ENCODE assay signal across 8 mouse cellular contexts in genomic region chr11:75650958-75651425, GRCm38 (mm10). TPM values are rescaled to one million over a fixed set of nuclear protein-coding genes. Genes with fewer than 3 reads are reported as not detected.
DNase-seq lines count a peak whose midpoint lies in the region; ATAC-seq and TF ChIP-seq lines count a peak whose summit lies in the region.

No protein-coding gene starts in this region.

- 45% methylated on average over 13 of the region's 13 CpGs for WGBS in neural tube, embryonic 11.5 days
- 46% methylated on average over 13 of the region's 13 CpGs for WGBS in forebrain, postnatal 0 days
- WGBS in liver, postnatal 0 days (ENCODE audit: insufficient replicate concordance): 19% methylated on average over 13 of the region's 13 CpGs
- 45% methylated on average over 13 of the region's 13 CpGs for WGBS in stomach, embryonic 15.5 days

- H3K4me2 ChIP-seq in neural tube, embryonic 11.5 days (ENCODE audit: low read depth): peak overlapping the region; percentile 86
- H3K4me2 ChIP-seq in forebrain, postnatal 0 days (ENCODE audit: low read depth): peak overlapping the region; percentile 85
- H3K4me2 ChIP-seq in liver, postnatal 0 days (ENCODE audit: low read depth, low read length): peak overlapping the region; percentile 99
- peak overlapping the region; percentile 90 for H3K4me2 ChIP-seq in stomach, embryonic 15.5 days

- peak overlapping the region; percentile 58 for H3K4me3 ChIP-seq in neural tube, embryonic 11.5 days (ENCODE audit: low read depth, low read length)
- peak overlapping the region; percentile 55 for H3K4me3 ChIP-seq in forebrain, postnatal 0 days (ENCODE audit: low read depth, low read length)
- H3K4me3 ChIP-seq in liver, postnatal 0 days (ENCODE audit: low read depth, low read length): peak overlapping the region; percentile 72
- peak overlapping the region; percentile 75 for H3K4me3 ChIP-seq in stomach, embryonic 15.5 days (replicated peaks)

- 0 out of 2 replicates have a peak overlapping the region, but pooled peaks have one; percentile 44 for H3K27ac ChIP-seq in neural tube, embryonic 11.5 days (ENCODE audit: low read depth, low read length)
- H3K27ac ChIP-seq in forebrain, postnatal 0 days (ENCODE audit: low read depth, low read length): peak overlapping the region; percentile 72; the same call in 1 of the 2 replicates
- H3K27ac ChIP-seq in liver, postnatal 0 days (ENCODE audit: low read depth): peak overlapping the region; percentile 96
- peak overlapping the region; percentile 95 for H3K27ac ChIP-seq in stomach, embryonic 15.5 days

- ATAC-seq in neural tube, embryonic 11.5 days (ENCODE audit: insufficient read depth, low FRiP score, low TSS enrichment): no peak
- ATAC-seq in forebrain, postnatal 0 days: no peak; the same call in 1 of the 2 replicates
- no peak for ATAC-seq in liver, postnatal 0 days
- no peak for ATAC-seq in stomach, embryonic 15.5 days (ENCODE audit: insufficient read depth, low FRiP score, low read depth)

- no peaks in the 10 kb centered on the region for H3K9me3 ChIP-seq in neural tube, embryonic 11.5 days (ENCODE audit: control insufficient read depth, low read length)
- H3K9me3 ChIP-seq in forebrain, postnatal 0 days (ENCODE audit: low read length): no peaks in the 10 kb centered on the region
- H3K9me3 ChIP-seq in liver, postnatal 0 days (ENCODE audit: low read length): no peaks in the 10 kb centered on the region
- no peaks in the 10 kb centered on the region for H3K9me3 ChIP-seq in stomach, embryonic 15.5 days

- no peak for TF ChIP-seq EP300 in liver, postnatal 0 days (IDR thresholded peaks at IDR 0.05; ENCODE audit: low read depth)

- intact Hi-C loops in gastrocnemius, postnatal 36 days (cut with DNase I): no loop called here

- TF ChIP-seq CTCF in forebrain, postnatal 0 days (IDR thresholded peaks at IDR 0.05; ENCODE audit: low read depth): no peak
- TF ChIP-seq CTCF in liver, postnatal 0 days (IDR thresholded peaks at IDR 0.05; ENCODE audit: low read depth): no peak

- DNase-seq in neural tube, embryonic 11.5 days (ENCODE audit: low spot score): no peak
- DNase-seq in neural tube, embryonic 10.5 days (ENCODE audit: extremely low spot score, low spot score): no peak
- DNase-seq in forebrain, postnatal 0 days: no peak
- DNase-seq in liver, postnatal 0 days: no peak
- no peak for DNase-seq in right cerebral cortex, adult 18-20 months
- no peak for DNase-seq in gastrocnemius, postnatal 36 days
- no peak for DNase-seq in kidney, adult 8-10 months

- no peaks in the 10 kb centered on the region for H3K36me3 ChIP-seq in neural tube, embryonic 11.5 days (ENCODE audit: control insufficient read depth, insufficient read depth, low read length)
- no peaks in the 10 kb centered on the region for H3K36me3 ChIP-seq in forebrain, postnatal 0 days (ENCODE audit: insufficient read depth)
- peaks cover 7% of the 10 kb centered on the region; the same call in 1 of the 2 replicates for H3K36me3 ChIP-seq in liver, postnatal 0 days (replicated peaks; ENCODE audit: insufficient read depth, low read length)
- H3K36me3 ChIP-seq in stomach, embryonic 15.5 days: no peaks in the 10 kb centered on the region

- peaks cover 16% of the 10 kb centered on the region; the same call in 1 of the 2 replicates for H3K4me1 ChIP-seq in neural tube, embryonic 11.5 days (ENCODE audit: control insufficient read depth, insufficient read depth, low read length)
- peaks cover 23% of the 10 kb centered on the region for H3K4me1 ChIP-seq in forebrain, postnatal 0 days (ENCODE audit: insufficient read depth)
- H3K4me1 ChIP-seq in liver, postnatal 0 days (ENCODE audit: insufficient read depth): peaks cover 56% of the 10 kb centered on the region
- H3K4me1 ChIP-seq in stomach, embryonic 15.5 days: peaks cover 39% of the 10 kb centered on the region

- H3K27me3 ChIP-seq in neural tube, embryonic 11.5 days (ENCODE audit: control insufficient read depth, insufficient read depth, low read length): peaks cover 18% of the 10 kb centered on the region
- H3K27me3 ChIP-seq in forebrain, postnatal 0 days (ENCODE audit: insufficient read depth, low read length): no peaks in the 10 kb centered on the region
- H3K27me3 ChIP-seq in liver, postnatal 0 days (ENCODE audit: insufficient read depth, low read length): no peaks in the 10 kb centered on the region
- H3K27me3 ChIP-seq in stomach, embryonic 15.5 days (replicated peaks): no peaks in the 10 kb centered on the region

- H3K9ac ChIP-seq in neural tube, embryonic 11.5 days (ENCODE audit: low read length): peak overlapping the region; percentile 76
- H3K9ac ChIP-seq in forebrain, postnatal 0 days: peak overlapping the region; percentile 79
- peak overlapping the region; percentile 90 for H3K9ac ChIP-seq in liver, postnatal 0 days (replicated peaks)
- peak overlapping the region; percentile 72; the same call in 1 of the 2 replicates for H3K9ac ChIP-seq in stomach, embryonic 15.5 days

RNA-seq across cellular contexts. Expression of gene Myo1c, which starts 0.7 kb away (rescaled TPM):
- 13.0 and 13.8 TPM in 2 replicates for polyA plus RNA-seq in neural tube, embryonic 11.5 days (2014; fragmentation: Nextera tagmentation; extraction: Ambion mirVana)
- total RNA-seq in forebrain, postnatal 0 days (2014; rRNA removed): 17.5 and 21.0 TPM in 2 replicates
- 6.5 and 8.2 TPM in 2 replicates for polyA plus RNA-seq in forebrain, postnatal 0 days (2015; fragmentation: Nextera tagmentation; extraction: Ambion mirVana)
- 19.4 and 22.4 TPM in 2 replicates for polyA plus RNA-seq in liver, postnatal 0 days (2015; fragmentation: Nextera tagmentation; extraction: Ambion mirVana)
- polyA plus RNA-seq in stomach, embryonic 15.5 days (2015; fragmentation: Nextera tagmentation; extraction: Ambion mirVana): 55.5 and 56.4 TPM in 2 replicates
- total RNA-seq in gastrocnemius, postnatal 36 days (2021): 10 to 100 TPM; 37.4 to 41.5 TPM

RNA-seq across cellular contexts. Expression of gene Inpp5k, which starts 20.2 kb away (rescaled TPM):
- 26.2 and 28.4 TPM in 2 replicates for polyA plus RNA-seq in neural tube, embryonic 11.5 days (2014; fragmentation: Nextera tagmentation; extraction: Ambion mirVana)
- 52.4 and 57.4 TPM in 2 replicates for total RNA-seq in forebrain, postnatal 0 days (2014; rRNA removed)
- polyA plus RNA-seq in forebrain, postnatal 0 days (2015; fragmentation: Nextera tagmentation; extraction: Ambion mirVana): 50.2 and 50.7 TPM in 2 replicates
- polyA plus RNA-seq in liver, postnatal 0 days (2015; fragmentation: Nextera tagmentation; extraction: Ambion mirVana): 16.7 TPM in 2 replicates
- polyA plus RNA-seq in stomach, embryonic 15.5 days (2015; fragmentation: Nextera tagmentation; extraction: Ambion mirVana): 18.9 and 20.2 TPM in 2 replicates
- total RNA-seq in gastrocnemius, postnatal 36 days (2021): 10 to 100 TPM; 20.4 to 24.0 TPM

RNA-seq across cellular contexts. Expression of gene Crk, which starts 28.1 kb away (rescaled TPM):
- polyA plus RNA-seq in neural tube, embryonic 11.5 days (2014; fragmentation: Nextera tagmentation; extraction: Ambion mirVana): 125 and 134 TPM in 2 replicates
- 88.7 and 89.8 TPM in 2 replicates for total RNA-seq in forebrain, postnatal 0 days (2014; rRNA removed)
- 90.9 and 93.4 TPM in 2 replicates for polyA plus RNA-seq in forebrain, postnatal 0 days (2015; fragmentation: Nextera tagmentation; extraction: Ambion mirVana)
- 35.0 and 36.0 TPM in 2 replicates for polyA plus RNA-seq in liver, postnatal 0 days (2015; fragmentation: Nextera tagmentation; extraction: Ambion mirVana)
- 108 and 116 TPM in 2 replicates for polyA plus RNA-seq in stomach, embryonic 15.5 days (2015; fragmentation: Nextera tagmentation; extraction: Ambion mirVana)
- 10 to 100 TPM; 38.5 to 44.0 TPM for total RNA-seq in gastrocnemius, postnatal 36 days (2021)

Comparison
In these comparisons a context has a peak if more than half of its experiments do, and no peak if none do; other contexts are left out.
1. H3K27ac ChIP-seq: peak in every context shown above with its lines; median percentile 96 in liver, postnatal 0 days; 95 in stomach, embryonic 15.5 days; 72 in forebrain, postnatal 0 days; 44 in neural tube, embryonic 11.5 days.